Mouse (Mus musculus) CH12.LX (cell line): Measurements from ENCODE around the gene Sf3a3. TPM values are rescaled to one million over a fixed set of nuclear protein-coding genes. Genes with fewer than 3 reads are reported as not detected.
A peak's percentile ranks its signal among the peaks of the same experiment; 100 is the strongest.

Source experiments
- DNase-seq: peaks from one replicate; pipeline ENCODE4 v3.0.0-alpha.2; 2013; ENCODE audit errors: extremely low read depth
- H3K27ac ChIP-seq: 2 replicates; pipeline ENCODE4 v1.5.1; 2012; ENCODE audit warnings: low read depth, mild to moderate bottlenecking, control low read depth, moderate library complexity; ENCODE audit not compliant: insufficient read depth
- H3K27me3 ChIP-seq: replicated peaks from 2 replicates; pipeline ENCODE3; 2012; ENCODE audit warnings: inconsistent platforms
- H3K36me3 ChIP-seq, 2 experiments: replicated peaks in 1 of 2; 2 replicates each; pipeline versions ENCODE3 to v1.6.1; 2012; ENCODE audit warnings: inconsistent platforms in 1 of 2, low read length in 1 of 2, mild to moderate bottlenecking in 1 of 2, mixed read lengths in 1 of 2, moderate library complexity in 1 of 2; ENCODE audit not compliant: control insufficient read depth in 1 of 2, insufficient read depth in 1 of 2
- H3K4me1 ChIP-seq, 2 experiments: 2 replicates each; pipeline ENCODE4 v1.6.1; 2012; ENCODE audit warnings: inconsistent platforms in 1 of 2, moderate library complexity in 1 of 2; ENCODE audit not compliant: insufficient read depth in 2 of 2, control insufficient read depth in 1 of 2
- H3K4me2 ChIP-seq: 2 replicates; pipeline ENCODE4 v1.6.1; 2012; ENCODE audit warnings: low read depth, mild to moderate bottlenecking, control low read depth; ENCODE audit not compliant: poor library complexity, insufficient read depth, severe bottlenecking
- H3K4me3 ChIP-seq, 3 experiments: fragments of 150-350 bp in 1 of 3; sonication (generic) in 1 of 3; replicated peaks in 1 of 3; 2 replicates each; pipeline versions ENCODE3 to v1.5.1; 2011 to 2012; ENCODE audit warnings: low read depth in 2 of 3, low read length in 2 of 3, mild to moderate bottlenecking in 2 of 3, moderate library complexity in 2 of 3, control low read depth in 1 of 3, improper control_type of control experiment in 1 of 3, inconsistent platforms in 1 of 3, mixed read lengths in 1 of 3; ENCODE audit not compliant: poor library complexity in 1 of 3
- H3K79me2 ChIP-seq: replicated peaks from 2 replicates; pipeline ENCODE4 v1.6.1; 2012; ENCODE audit warnings: mild to moderate bottlenecking, moderate library complexity; ENCODE audit not compliant: control insufficient read depth, poor library complexity, insufficient read depth, severe bottlenecking; ENCODE audit errors: extremely low read depth
- H3K9ac ChIP-seq: 2 replicates; pipeline ENCODE4 v1.6.1; 2012; ENCODE audit warnings: low read depth, mild to moderate bottlenecking, control low read depth, moderate library complexity; ENCODE audit not compliant: insufficient read depth
- H3K9me3 ChIP-seq: replicated peaks from 2 replicates; pipeline ENCODE3; 2012; ENCODE audit warnings: low read length, inconsistent platforms, mixed read lengths
- CHD2 ChIP-seq: IDR thresholded peaks from 2 replicates; pipeline ENCODE4 v1.6.1; 2011; ENCODE audit warnings: low read length, improper control_type of control experiment
- CTCF ChIP-seq, 2 experiments: IDR thresholded peaks in 1 of 2; conservative IDR thresholded peaks in 1 of 2; 2 replicates each; pipeline ENCODE4 v1.5.1; 2011 to 2012; ENCODE audit warnings: low read depth in 2 of 2, low read length in 2 of 2, improper control_type of control experiment in 1 of 2, inconsistent platforms in 1 of 2, mild to moderate bottlenecking in 1 of 2, moderate library complexity in 1 of 2
- E2F4 ChIP-seq: IDR thresholded peaks from 2 replicates; pipeline ENCODE4 v1.6.1; 2011; ENCODE audit warnings: low read depth, low read length, improper control_type of control experiment; ENCODE audit not compliant: insufficient replicate concordance
- ELF1 ChIP-seq: IDR thresholded peaks from 2 replicates; pipeline ENCODE4 v1.6.1; 2014; ENCODE audit warnings: low read depth, mild to moderate bottlenecking, inconsistent platforms, low read length, improper control_type of control experiment
- EP300 ChIP-seq: IDR thresholded peaks from 2 replicates; pipeline ENCODE4 v1.6.1; 2011; ENCODE audit warnings: low read length, improper control_type of control experiment
- ETS1 ChIP-seq: conservative IDR thresholded peaks from 2 replicates; pipeline ENCODE4 v1.6.1; 2012; ENCODE audit warnings: low read depth, mild to moderate bottlenecking, inconsistent platforms, low read length, improper control_type of control experiment, moderate library complexity
- IRF4 ChIP-seq: IDR thresholded peaks from 2 replicates; pipeline ENCODE4 v1.6.1; 2014; ENCODE audit warnings: low read depth, mild to moderate bottlenecking, inconsistent platforms, low read length, improper control_type of control experiment
- JUN ChIP-seq: IDR thresholded peaks from 2 replicates; pipeline ENCODE4 v1.6.1; 2011; ENCODE audit warnings: low read depth, mild to moderate bottlenecking, low read length, improper control_type of control experiment, moderate library complexity; ENCODE audit not compliant: insufficient read depth
- JUND ChIP-seq: conservative IDR thresholded peaks from 2 replicates; pipeline ENCODE4 v1.6.1; 2011; ENCODE audit warnings: low read depth, low read length, improper control_type of control experiment
- KAT2A ChIP-seq: IDR thresholded peaks from 2 replicates; pipeline ENCODE4 v1.6.1; 2012; ENCODE audit warnings: low read length, improper control_type of control experiment, inconsistent platforms; ENCODE audit not compliant: insufficient replicate concordance
- MAFK ChIP-seq: IDR thresholded peaks from 2 replicates; pipeline ENCODE4 v1.6.1; 2011; ENCODE audit warnings: low read length, improper control_type of control experiment; ENCODE audit not compliant: insufficient replicate concordance
- MAX ChIP-seq: IDR thresholded peaks from 2 replicates; pipeline ENCODE4 v1.6.1; 2011; ENCODE audit warnings: low read length, improper control_type of control experiment
- MAZ ChIP-seq: IDR thresholded peaks from 2 replicates; pipeline ENCODE4 v1.6.1; 2012; ENCODE audit warnings: low read depth, mild to moderate bottlenecking, inconsistent platforms, low read length, improper control_type of control experiment, moderate library complexity
- MEF2A ChIP-seq: IDR thresholded peaks from 2 replicates; pipeline ENCODE4 v1.6.1; 2014; ENCODE audit warnings: low read depth, mild to moderate bottlenecking, inconsistent platforms, low read length, improper control_type of control experiment, borderline replicate concordance
- MXI1 ChIP-seq: IDR thresholded peaks from 2 replicates; pipeline ENCODE4 v1.6.1; 2011; ENCODE audit warnings: mild to moderate bottlenecking, low read depth, low read length, improper control_type of control experiment
- MYC ChIP-seq: IDR thresholded peaks from 2 replicates; pipeline ENCODE4 v1.6.1; 2011; ENCODE audit warnings: low read depth, mild to moderate bottlenecking, improper control_type of control experiment, low read length
- NRF1 ChIP-seq: IDR thresholded peaks from 2 replicates; pipeline ENCODE4 v1.6.1; 2014; ENCODE audit warnings: low read depth, mild to moderate bottlenecking, inconsistent platforms, low read length, improper control_type of control experiment, moderate library complexity
- PAX5 ChIP-seq: IDR thresholded peaks from 2 replicates; pipeline ENCODE4 v1.6.1; 2012; ENCODE audit warnings: low read length, inconsistent platforms, mixed read lengths
- POLR2A ChIP-seq: IDR thresholded peaks from 2 replicates; pipeline ENCODE4 v1.6.1; 2011; ENCODE audit warnings: low read depth, mild to moderate bottlenecking, improper control_type of control experiment, low read length
- RCOR1 ChIP-seq: conservative IDR thresholded peaks from 2 replicates; pipeline ENCODE4 v1.6.1; 2012; ENCODE audit warnings: low read depth, mild to moderate bottlenecking, inconsistent platforms, low read length, improper control_type of control experiment
- SIN3A ChIP-seq: IDR thresholded peaks from 2 replicates; pipeline ENCODE4 v1.6.1; 2012; ENCODE audit warnings: low read length, improper control_type of control experiment, inconsistent platforms
- ZC3H11A ChIP-seq: IDR thresholded peaks from 2 replicates; pipeline ENCODE4 v1.6.1; 2012; ENCODE audit warnings: low read depth, mild to moderate bottlenecking, inconsistent platforms, low read length, improper control_type of control experiment
- ZMIZ1 ChIP-seq: IDR thresholded peaks from 2 replicates; pipeline ENCODE4 v1.6.1; 2012; ENCODE audit warnings: low read depth, mild to moderate bottlenecking, inconsistent platforms, low read length, improper control_type of control experiment
- ZNF384 ChIP-seq: IDR thresholded peaks from 2 replicates; pipeline ENCODE4 v1.6.1; 2012; ENCODE audit warnings: low read depth, low read length, improper control_type of control experiment, inconsistent platforms
- dilution Hi-C: fragments of 300-500 bp; cut with MboI; formaldehyde crosslinking; loops from 2 replicates; pipeline ENCODE4 v1.14.3; 2020; ENCODE audit warnings: low sequenced_read_pairs; ENCODE audit not compliant: extremely low pct_unique_long_range_greater_than_20kb, extremely low pct_ligation_motif_present
- in situ Hi-C: fragments of 300-500 bp; cut with MboI; formaldehyde crosslinking; loops from 3 replicates; pipeline ENCODE4 v1.14.3; 2019; ENCODE audit warnings: low sequenced_read_pairs, low pct_ligation_motif_present, low pct_unique_long_range_greater_than_20kb, mixed read lengths
- polyA plus RNA-seq: library from polyadenylated mRNA; unstranded; fragments of >175 nt; gene quantifications from 2 replicates; pipeline ENCODE4 v1.2.1, GENCODE M21; 2012; ENCODE audit warnings: low read depth; ENCODE audit not compliant: insufficient read length
- total RNA-seq, 2 experiments: library from RNA; depleted of rRNA; stranded (reverse); fragments of 300-350 nt in 1 of 2; fragments of >200 nt in 1 of 2; gene quantifications; 2 replicates each; pipeline ENCODE4 v1.2.3; 2012 to 2014

The Sf3a3 gene
- total and polyA plus RNA-seq, 3 experiments = 100 to 134 (median 122) TPM

DNA sequence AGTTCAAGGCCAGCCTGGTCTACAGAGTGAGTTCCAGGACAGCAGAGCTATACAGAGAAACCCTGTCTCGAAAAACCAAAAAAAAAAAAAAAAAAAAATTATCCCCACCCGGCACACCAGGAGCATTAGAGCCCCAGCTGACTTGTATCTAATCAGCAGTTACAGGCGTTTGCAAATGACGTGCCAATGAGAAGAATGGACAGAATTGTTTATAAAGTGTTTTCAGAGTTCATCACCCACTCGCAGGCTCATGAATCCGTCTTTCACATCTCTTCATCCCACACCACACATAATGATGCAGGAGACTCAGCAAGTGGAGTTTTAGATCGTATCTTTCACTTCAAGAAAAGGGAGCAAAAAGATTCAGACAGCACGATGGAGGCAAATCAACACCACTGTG is 29.1 kb upstream of the Sf3a3 start:
- Histone ChIP-seq H3K36me3 (peaks cover 62 to 87% of the 10 kb centered on the region in 2 experiments), H3K27me3 (no peaks in the 10 kb centered on the region), H3K9ac (no peak overlapping the region), H3K4me1 (peaks cover 0 to 15% of the 10 kb centered on the region in 2 experiments; a peak in 3 of 4 replicates), H3K4me3 (no peak overlapping the region), H3K9me3 (no peaks in the 10 kb centered on the region), H3K79me2 (peaks cover 51% of the 10 kb centered on the region), H3K4me2 (no peak overlapping the region), H3K27ac (no peak overlapping the region)
- DNase-seq = no peak
- in situ Hi-C loops (no loop called here), dilution Hi-C loops (no loop called here)
- TF ChIP-seq JUND (no peak), SIN3A (no peak), EP300 (no peak), MAZ (no peak), POLR2A (no peak), JUN (no peak), MXI1 (no peak), RCOR1 (no peak), CHD2 (no peak), ZNF384 (no peak), ETS1 (no peak), MAX (no peak), ZMIZ1 (no peak), MAFK (no peak), NRF1 (no peak), KAT2A (no peak)

- Histone ChIP-seq H3K4me3 (no peak overlapping the region), H3K4me1 (peaks cover under 1 to 20% of the 10 kb centered on the region in 2 experiments; a peak in 3 of 4 replicates), H3K27ac (peak overlapping the region; percentile 28; the same call in 1 of the 2 replicates), H3K36me3 (peaks cover 57 to 84% of the 10 kb centered on the region in 2 experiments), H3K4me2 (no peak overlapping the region), H3K9me3 (no peaks in the 10 kb centered on the region), H3K79me2 (peaks cover 56% of the 10 kb centered on the region), H3K9ac (no peak overlapping the region), H3K27me3 (no peaks in the 10 kb centered on the region)
- DNase-seq = no peak
- TF ChIP-seq PAX5 (no peak), KAT2A (no peak), MEF2A (no peak), MAZ (no peak), MXI1 (no peak), JUN (no peak), IRF4 (no peak), ZNF384 (no peak), ZC3H11A (no peak), E2F4 (no peak), CTCF (conservative IDR thresholded peaks at IDR 0.05 in 1 of 2, IDR thresholded peaks at IDR 0.05 in 1 of 2; ENCODE audit: low read depth in 2 of 2, low read length in 2 of 2) (no peak), SIN3A (no peak), MYC (no peak), EP300 (no peak), ELF1 (no peak)
- in situ Hi-C loops = no loop called here
- dilution Hi-C loops = no loop called here
Measured at GRCm38 (mm10) chr4:124685897-124686402, 28.6 kb upstream of the Sf3a3 start.
